Mouse (Mus musculus) liver, embryonic 13.5 days (tissue): ENCODE data around the gene Ppp1r37. TPM values are rescaled to one million over a fixed set of nuclear protein-coding genes. Genes with fewer than 3 reads are reported as not detected.

Experiments
- ATAC-seq: fragments of 200-750 bp; cut with Nextera tagmentation; 2 replicates; pipeline ENCODE4 v1.8.0; 2017; ENCODE audit warnings: low read depth, mild to moderate bottlenecking, moderate number of reproducible peaks, moderate library complexity
- DNase-seq: peaks from one replicate; pipeline ENCODE4 v3.0.0; 2022
- H3K27ac ChIP-seq: fragments of 300-500 bp; sonication (generic); 2 replicates; pipeline ENCODE4 v1.5.1; 2015; ENCODE audit warnings: moderate library complexity, mild to moderate bottlenecking, inconsistent platforms
- H3K27me3 ChIP-seq: fragments of 300-500 bp; sonication (generic); 2 replicates; pipeline ENCODE4 v1.6.1; 2015; ENCODE audit warnings: mild to moderate bottlenecking, inconsistent platforms
- H3K36me3 ChIP-seq: fragments of 300-500 bp; sonication (generic); 2 replicates; pipeline ENCODE4 v1.6.1; 2015; ENCODE audit warnings: mild to moderate bottlenecking, inconsistent platforms
- H3K4me1 ChIP-seq: fragments of 300-500 bp; sonication (generic); replicated peaks from 2 replicates; pipeline ENCODE4 v1.6.1; 2015; ENCODE audit warnings: inconsistent platforms
- H3K4me2 ChIP-seq: fragments of 300-500 bp; sonication (generic); 2 replicates; pipeline ENCODE4 v1.6.1; 2015; ENCODE audit warnings: inconsistent platforms, mild to moderate bottlenecking, moderate library complexity
- H3K4me3 ChIP-seq: fragments of 300-500 bp; sonication (generic); replicated peaks from 2 replicates; pipeline ENCODE4 v1.5.1; 2015; ENCODE audit warnings: mild to moderate bottlenecking, inconsistent platforms
- H3K9ac ChIP-seq: fragments of 300-500 bp; sonication (generic); 2 replicates; pipeline ENCODE4 v1.6.1; 2015; ENCODE audit warnings: mild to moderate bottlenecking, inconsistent platforms
- H3K9me3 ChIP-seq: fragments of 300-500 bp; sonication (generic); replicated peaks from 2 replicates; pipeline ENCODE4 v1.6.1; 2016; ENCODE audit warnings: inconsistent platforms
- WGBS: fragments of 180-500 bp; shearing (Covaris S2); methylation state at CpG from one replicate; pipeline ENCODE4 v1.1.7; 2015; ENCODE audit not compliant: insufficient replicate concordance; 5-methylcytosine and 5-hydroxymethylcytosine counted together
- polyA plus RNA-seq: library from polyadenylated mRNA; unstranded; fragments of >200 nt; fragmentation: Nextera tagmentation; extraction: Ambion mirVana; gene quantifications from 2 replicates; pipeline ENCODE4 v1.2.1, GENCODE M21; 2015

Gene Ppp1r37
- polyA plus RNA-seq, 1 experiment from 2014 or later = 7.8 TPM

DNA sequence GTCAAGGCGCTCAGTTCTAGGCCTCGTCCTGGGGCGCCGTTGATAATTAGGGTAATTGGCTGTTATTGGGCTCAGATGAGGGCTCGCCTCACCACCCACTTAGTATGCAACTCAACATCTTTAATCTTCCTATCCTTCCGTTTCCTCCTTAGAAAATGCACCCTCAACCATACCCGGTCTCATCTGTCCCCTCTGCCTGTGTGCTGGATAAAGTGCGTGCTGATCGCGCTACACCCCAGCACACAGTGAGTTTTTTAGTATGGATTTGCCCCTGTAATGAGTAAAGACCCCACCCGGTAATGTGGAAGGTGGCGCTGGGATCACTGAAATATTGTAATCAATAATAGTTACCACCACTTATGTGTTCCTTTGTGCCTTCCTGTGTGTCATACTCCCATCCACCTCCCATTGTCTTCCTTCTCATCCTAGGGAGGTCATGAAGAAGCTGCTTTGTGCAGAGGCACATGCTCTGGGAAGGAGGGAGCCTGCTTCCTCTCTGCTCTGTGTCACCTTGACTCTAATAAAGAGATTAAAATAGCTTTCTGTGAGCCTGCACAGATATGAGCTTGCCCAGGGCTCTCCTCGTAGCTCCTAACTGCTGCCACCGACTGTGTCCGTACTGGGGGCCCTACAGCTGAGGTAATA is 53.8 kb downstream of the Ppp1r37 start:
- ATAC-seq = peak; percentile 13; the same call in 1 of the 2 replicates
- Histone ChIP-seq H3K36me3 (no peaks in the 10 kb centered on the region), H3K9ac (peak overlapping the region; percentile 81), H3K9me3 (no peaks in the 10 kb centered on the region), H3K4me2 (peak overlapping the region; percentile 95), H3K4me3 (peak overlapping the region; percentile 79), H3K4me1 (peaks cover 32% of the 10 kb centered on the region), H3K27ac (peak overlapping the region; percentile 44), H3K27me3 (no peaks in the 10 kb centered on the region)
- WGBS = 2% methylated on average over 15 of the region's 15 CpGs
- no peak for DNase-seq

DNA sequence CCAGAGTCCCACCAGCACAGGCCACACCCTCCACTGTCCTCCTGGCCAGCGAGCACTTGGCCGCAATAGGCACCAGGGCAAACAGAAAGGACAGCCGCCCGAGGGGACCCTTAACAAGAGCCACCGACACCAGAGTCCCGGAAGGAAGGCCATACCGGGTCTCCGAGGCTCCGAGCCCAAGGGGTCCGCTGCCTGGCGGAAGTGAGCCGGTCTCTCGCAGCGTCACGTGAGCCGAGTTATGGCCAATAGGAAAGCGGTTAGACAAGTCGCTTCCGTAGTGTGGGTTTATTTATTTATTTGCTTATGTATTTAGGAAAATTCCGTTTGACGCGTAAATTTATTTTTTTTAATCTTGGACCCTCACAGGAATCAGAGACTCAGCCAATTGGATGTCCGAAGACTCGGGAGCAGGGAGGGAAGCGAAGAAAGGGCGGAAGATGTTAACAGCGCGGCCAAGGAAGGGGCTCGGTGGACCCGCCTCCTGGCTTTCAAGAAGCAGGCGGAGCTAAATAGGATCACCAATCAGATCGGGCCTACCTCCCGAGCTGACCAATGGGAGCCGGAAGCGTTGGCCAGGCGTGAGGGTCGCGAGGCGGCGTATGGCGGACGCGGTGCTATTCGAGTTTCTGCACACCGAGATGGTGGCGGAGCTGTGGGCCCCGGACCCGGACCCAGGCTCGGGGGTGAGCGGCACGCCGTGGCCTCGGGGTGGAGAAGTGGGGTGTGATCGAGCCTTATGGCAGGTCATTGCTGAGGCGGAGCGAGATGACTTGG is 54.5 kb downstream of the Ppp1r37 start, which contains the start of the genes Bloc1s3 and Trappc6a:
Gene Bloc1s3 (minus strand): TSS at position 218 of the 774 bp plus-strand sequence.
Gene Trappc6a (plus strand): TSS at position 246 of the 774 bp plus-strand sequence.
- Histone ChIP-seq H3K4me3 (peak within 1 kb of the TSS; percentile 79), H3K27ac (peak within 1 kb of the TSS; percentile 82), H3K4me1 (peaks cover 37% of the 10 kb centered on the region), H3K36me3 (no peaks in the 10 kb centered on the region), H3K27me3 (no peaks in the 10 kb centered on the region), H3K9ac (peak within 1 kb of the TSS; percentile 81), H3K4me2 (peak within 1 kb of the TSS; percentile 95), H3K9me3 (no peaks in the 10 kb centered on the region)
- under 1% methylated on average over 56 of the region's 56 CpGs for WGBS
- peak; percentile 95 for ATAC-seq
- DNase-seq = peak; percentile 88

DNA sequence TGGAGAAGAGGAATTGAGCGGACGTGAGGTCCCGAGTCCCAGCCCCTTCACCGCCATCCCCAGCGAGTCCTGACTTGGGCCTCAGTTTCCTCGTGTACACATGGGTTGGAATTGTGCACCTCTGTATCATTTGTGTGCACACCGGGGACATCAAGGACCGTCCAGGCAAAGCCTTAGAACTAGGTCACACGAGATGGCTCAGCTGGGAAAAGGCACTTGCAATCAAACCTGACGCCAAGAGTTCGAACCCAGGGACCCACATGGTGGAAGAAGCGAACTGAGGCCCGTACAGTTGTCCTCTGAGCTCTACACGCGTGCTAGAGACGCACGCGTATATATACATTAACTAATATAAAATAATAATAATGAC is 55.3 kb downstream of the Ppp1r37 start:
- no peaks in the 10 kb centered on the region for H3K9me3 ChIP-seq
- H3K36me3 ChIP-seq = no peaks in the 10 kb centered on the region
- H3K4me1 ChIP-seq = peaks cover 40% of the 10 kb centered on the region
- H3K4me3 ChIP-seq = peak overlapping the region; percentile 79
- peak overlapping the region; percentile 81 for H3K9ac ChIP-seq
- ATAC-seq (no peak), DNase-seq (no peak)
- peak overlapping the region; percentile 95 for H3K4me2 ChIP-seq
- 3% methylated on average over 18 of the region's 18 CpGs for WGBS
- peak overlapping the region; percentile 82 for H3K27ac ChIP-seq
- H3K27me3 ChIP-seq = no peaks in the 10 kb centered on the region

DNA sequence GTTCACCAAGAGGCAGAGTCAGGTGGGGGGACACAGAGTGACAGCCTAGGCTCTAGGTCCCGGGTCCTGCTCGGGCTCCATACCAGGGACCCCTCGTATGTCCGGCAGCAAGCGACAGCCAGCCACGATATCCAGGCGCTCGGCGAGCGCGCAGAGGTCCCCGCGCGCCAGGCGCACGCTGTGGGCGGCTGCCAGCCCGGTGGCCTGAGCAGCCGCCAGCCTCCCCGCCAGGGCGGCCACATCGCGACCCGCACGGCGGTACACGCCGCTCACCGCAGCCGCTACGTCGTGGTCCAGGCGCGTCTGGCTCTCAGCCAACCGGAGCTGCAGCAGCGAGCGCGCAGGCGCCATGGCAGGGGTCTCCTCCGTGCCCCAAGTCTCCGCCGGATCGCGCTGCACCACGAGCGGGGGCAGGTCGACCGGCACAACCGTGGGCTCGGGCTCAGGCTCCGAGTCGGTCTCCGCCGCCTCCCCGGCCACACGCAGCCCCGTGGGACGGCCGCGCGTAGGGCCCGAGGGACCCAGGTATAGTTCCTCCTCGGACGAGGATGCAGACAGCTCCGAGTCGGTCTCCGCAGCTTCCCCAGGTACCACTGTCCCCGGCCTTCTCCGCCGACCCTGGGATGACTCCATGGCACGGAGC is 55.8 kb downstream of the Ppp1r37 start:
- ATAC-seq = no peak
- peak; percentile 48 for DNase-seq
- H3K9me3 ChIP-seq = no peaks in the 10 kb centered on the region
- H3K4me1 ChIP-seq = peaks cover 40% of the 10 kb centered on the region
- H3K4me2 ChIP-seq = peak overlapping the region; percentile 95
- peak overlapping the region; percentile 82 for H3K27ac ChIP-seq
- H3K27me3 ChIP-seq = no peaks in the 10 kb centered on the region
- H3K9ac ChIP-seq = peak overlapping the region; percentile 81
- no peaks in the 10 kb centered on the region for H3K36me3 ChIP-seq
- peak overlapping the region; percentile 79 for H3K4me3 ChIP-seq
- 1% methylated on average over 61 of the region's 71 CpGs for WGBS

DNA sequence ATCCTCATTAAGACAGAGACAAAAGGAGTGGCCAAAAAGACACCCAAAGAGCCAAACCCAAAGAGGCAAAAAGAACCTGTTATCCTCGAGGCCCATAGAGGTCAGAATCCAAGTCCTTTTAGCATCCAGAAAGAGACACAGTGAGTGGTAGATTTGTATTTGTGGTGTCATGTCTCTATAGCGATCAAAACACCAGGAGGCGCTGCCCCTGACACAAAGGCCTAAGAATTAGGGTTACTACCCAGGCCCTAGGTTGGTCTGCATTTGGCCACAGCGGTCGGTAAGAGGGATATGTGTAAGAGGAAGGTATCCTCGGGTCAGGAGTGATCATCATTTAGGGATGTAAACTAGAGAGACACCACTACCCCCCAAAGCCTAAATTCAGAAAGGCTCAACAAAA is 56.5 kb downstream of the Ppp1r37 start:
- WGBS = 23% methylated on average over 6 of the region's 6 CpGs
- DNase-seq = no peak
- ATAC-seq = no peak
- Histone ChIP-seq H3K9ac (peak overlapping the region; percentile 81; the same call in 1 of the 2 replicates), H3K4me3 (peak overlapping the region; percentile 79), H3K4me1 (peaks cover 40% of the 10 kb centered on the region), H3K9me3 (no peaks in the 10 kb centered on the region), H3K27ac (no peak overlapping the region), H3K27me3 (no peaks in the 10 kb centered on the region), H3K36me3 (no peaks in the 10 kb centered on the region), H3K4me2 (peak overlapping the region; percentile 95)

DNA sequence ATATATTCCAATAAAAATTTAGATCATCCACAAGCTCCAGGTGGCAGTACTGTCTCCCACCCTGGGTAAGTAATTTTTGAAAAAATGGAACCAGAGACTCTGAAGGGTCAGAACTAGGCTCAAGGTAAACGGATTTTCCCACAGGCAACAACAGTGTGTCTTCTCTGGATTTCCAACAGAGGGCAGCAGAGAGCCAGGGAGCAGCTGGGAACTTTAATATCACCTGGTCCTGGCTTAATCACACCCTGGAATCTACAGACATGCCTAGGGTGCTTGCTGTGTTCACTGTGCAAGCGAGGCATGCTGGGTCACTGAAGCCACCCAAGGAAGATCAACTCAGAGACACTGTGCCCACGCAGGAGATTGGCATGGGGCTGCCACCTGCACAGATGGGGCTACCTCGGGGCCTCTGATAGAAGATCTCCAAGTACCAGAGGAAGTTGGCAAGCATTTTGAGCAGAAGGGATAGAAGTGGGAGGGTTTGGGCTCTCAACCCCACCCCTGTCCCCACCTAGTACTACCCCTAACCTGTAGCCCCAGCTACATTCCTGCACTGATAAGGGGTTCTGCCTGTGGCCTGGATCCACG is 59.3 kb downstream of the Ppp1r37 start:
- Histone ChIP-seq H3K4me1 (peaks cover 38% of the 10 kb centered on the region), H3K9me3 (no peaks in the 10 kb centered on the region), H3K36me3 (no peaks in the 10 kb centered on the region), H3K4me3 (no peak overlapping the region), H3K4me2 (no peak overlapping the region), H3K9ac (no peak overlapping the region), H3K27ac (no peak overlapping the region), H3K27me3 (no peaks in the 10 kb centered on the region)
- WGBS = 30% methylated on average over 5 of the region's 5 CpGs
- ATAC-seq (no peak), DNase-seq (no peak)

DNA sequence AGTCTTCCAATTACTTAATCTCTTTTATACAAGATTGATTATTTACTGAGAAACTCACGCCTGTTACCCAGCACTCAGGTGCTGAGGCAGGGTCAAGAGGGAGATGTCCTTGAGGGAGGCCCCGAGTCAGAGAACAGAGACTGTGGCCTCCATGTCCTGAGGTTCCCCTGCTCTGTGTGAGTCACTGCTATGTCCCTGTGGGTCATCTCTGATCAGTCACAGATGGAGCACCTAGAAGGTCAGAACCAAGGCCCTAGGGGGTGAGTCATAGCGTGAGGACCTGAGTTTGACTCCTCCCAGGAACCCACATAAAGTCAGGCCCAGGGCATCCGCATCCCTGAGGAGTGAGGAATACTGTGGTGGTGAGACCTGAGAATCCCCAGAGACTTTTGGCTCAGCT is 61.2 kb downstream of the Ppp1r37 start:
- H3K4me3 ChIP-seq = no peak overlapping the region
- no peak for DNase-seq
- ATAC-seq = no peak

DNA sequence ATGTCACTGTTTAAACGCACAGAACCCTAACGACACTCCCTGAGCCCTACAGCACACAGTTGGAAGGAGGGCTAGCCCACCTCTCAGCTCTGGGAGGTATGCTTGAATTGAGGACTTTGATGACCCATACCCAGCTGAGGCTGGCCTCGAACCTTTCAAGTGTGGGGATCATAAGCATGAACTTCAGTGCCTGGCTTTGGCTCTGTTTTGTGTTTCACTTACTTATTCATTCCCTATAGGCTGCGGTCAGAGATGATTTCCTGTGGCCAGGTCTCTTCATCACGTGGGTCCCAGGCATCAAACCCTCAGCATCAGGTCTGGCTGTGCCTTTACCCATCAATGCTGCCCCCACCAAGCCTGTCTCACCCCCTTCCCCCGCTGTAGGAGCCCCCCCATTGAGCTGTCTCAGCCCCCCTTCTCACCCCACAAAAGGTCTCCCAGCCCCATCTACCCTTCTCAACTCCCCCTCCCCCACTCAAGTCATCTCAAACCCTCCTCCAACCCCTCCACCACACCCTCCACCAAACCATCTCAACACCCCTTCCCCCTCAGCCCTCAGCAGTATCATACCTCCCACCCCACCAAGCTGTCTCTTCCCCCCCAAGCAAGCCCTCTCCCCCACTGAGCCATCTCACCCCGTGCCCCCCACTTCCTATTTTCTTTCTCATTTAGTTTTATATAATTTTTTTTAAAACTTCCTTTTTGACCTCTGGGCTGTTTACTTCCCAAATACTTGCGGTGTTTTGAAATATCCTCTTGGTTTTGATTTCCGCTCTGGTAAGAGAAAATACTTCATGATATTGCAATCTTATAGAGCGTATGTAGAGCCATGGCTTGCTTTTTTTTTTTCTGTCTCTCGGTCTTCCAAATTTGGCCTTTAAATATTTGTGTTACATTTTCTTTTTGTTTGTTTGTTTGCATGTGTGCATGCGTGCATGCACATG is 62.2 kb downstream of the Ppp1r37 start:
- no peak overlapping the region for H3K4me3 ChIP-seq
- no peak overlapping the region for H3K4me2 ChIP-seq
- DNase-seq = no peak
- H3K36me3 ChIP-seq = no peaks in the 10 kb centered on the region
- WGBS = 45% methylated on average over 12 of the region's 12 CpGs
- no peaks in the 10 kb centered on the region for H3K9me3 ChIP-seq
- H3K4me1 ChIP-seq = peaks cover 33% of the 10 kb centered on the region
- H3K9ac ChIP-seq = no peak overlapping the region
- ATAC-seq = no peak
- H3K27ac ChIP-seq = no peak overlapping the region
- no peaks in the 10 kb centered on the region for H3K27me3 ChIP-seq

More for the DNA sequence above, 61.2 kb downstream of the Ppp1r37 start:
- Histone ChIP-seq H3K4me2 (no peak overlapping the region), H3K4me1 (peaks cover 34% of the 10 kb centered on the region), H3K27me3 (no peaks in the 10 kb centered on the region), H3K36me3 (no peaks in the 10 kb centered on the region), H3K27ac (no peak overlapping the region), H3K9ac (no peak overlapping the region), H3K9me3 (no peaks in the 10 kb centered on the region)
- 73% methylated on average over 4 of the region's 4 CpGs for WGBS

DNA sequence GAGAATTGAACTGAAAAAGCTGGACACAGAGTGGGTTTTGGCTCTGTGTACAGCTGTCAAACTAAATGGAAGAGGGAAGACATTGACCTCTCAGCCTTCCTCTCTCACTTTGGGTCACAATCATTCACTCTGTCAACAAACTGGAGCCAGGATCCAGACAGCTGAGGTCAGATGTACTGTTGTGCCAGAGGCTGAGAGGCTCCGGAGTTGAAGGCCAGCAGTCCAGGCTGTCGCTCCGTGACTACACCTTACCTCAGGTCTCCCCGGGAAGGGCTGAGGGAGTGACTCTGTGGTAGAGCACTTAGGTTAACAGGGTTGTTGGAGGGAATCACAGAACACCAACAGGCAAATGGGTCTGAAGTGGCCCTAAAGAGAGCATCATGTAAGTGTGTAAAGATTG is 64.5 kb downstream of the Ppp1r37 start:
- Histone ChIP-seq H3K27me3 (no peaks in the 10 kb centered on the region), H3K4me2 (no peak overlapping the region), H3K9me3 (no peaks in the 10 kb centered on the region), H3K36me3 (no peaks in the 10 kb centered on the region), H3K4me3 (no peak overlapping the region), H3K27ac (no peak overlapping the region), H3K4me1 (peaks cover 35% of the 10 kb centered on the region), H3K9ac (no peak overlapping the region)
- WGBS = 72% methylated on average over 4 of the region's 4 CpGs
- ATAC-seq = no peak
- DNase-seq = no peak

DNA sequence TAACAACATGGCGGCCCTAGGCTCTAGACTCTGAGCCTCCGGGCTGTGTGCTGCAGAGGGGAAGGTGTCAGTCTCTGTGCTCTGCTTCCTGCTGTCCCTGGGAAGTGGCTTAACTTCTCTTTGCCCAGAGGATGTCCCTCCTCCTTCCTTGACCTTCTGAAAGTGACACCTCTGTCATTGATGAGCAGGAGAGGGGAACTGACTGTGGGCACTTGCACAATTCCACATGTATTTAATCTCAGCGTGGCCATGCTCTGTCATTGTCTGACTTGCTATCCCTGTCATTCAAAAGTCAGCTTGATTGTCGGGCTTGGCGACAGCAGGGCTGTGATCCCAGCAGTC is 66.7 kb downstream of the Ppp1r37 start:
- no peak for ATAC-seq
- Histone ChIP-seq H3K9me3 (no peaks in the 10 kb centered on the region), H3K36me3 (no peaks in the 10 kb centered on the region), H3K27ac (no peak overlapping the region), H3K4me1 (peaks cover 37% of the 10 kb centered on the region), H3K4me2 (no peak overlapping the region), H3K27me3 (peaks cover 5% of the 10 kb centered on the region; the same call in 1 of the 2 replicates), H3K4me3 (no peak overlapping the region), H3K9ac (no peak overlapping the region)
- WGBS = 62% methylated on average over 5 of the region's 5 CpGs
- no peak for DNase-seq
